Mouse (Mus musculus): ENCODE measurements around the gene Zbtb5.

DNA sequence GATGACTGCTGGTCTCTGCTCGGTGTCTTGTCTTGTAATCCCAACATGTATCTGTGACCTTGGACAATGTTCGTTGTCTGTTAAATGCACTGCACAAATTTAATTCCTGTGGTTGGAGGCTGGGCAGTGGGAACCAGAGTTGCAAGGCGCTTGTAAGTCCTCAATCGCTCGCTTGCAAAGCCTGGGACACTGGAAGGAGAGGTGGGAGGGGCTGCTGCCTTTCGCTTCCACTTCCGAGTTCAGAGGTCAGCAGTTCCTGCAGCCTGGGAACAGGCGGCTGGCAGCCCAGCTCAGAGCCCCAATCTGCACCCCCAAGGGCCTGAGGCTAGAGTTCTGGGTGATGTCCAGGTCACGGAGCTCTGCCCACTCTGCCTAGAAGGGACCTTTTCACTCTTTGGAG lies 59.2 kb downstream of the Zbtb5 start:
- TF ChIP-seq POLR2A (IDR thresholded peaks at IDR 0.05; ENCODE audit: extremely low read depth, insufficient read depth, low read length) (no peak), CTCF (IDR thresholded peaks at IDR 0.05; ENCODE audit: low read depth, low read length) (no peak)

All from liver, adult 2 months (tissue).